22 mouse cellular contexts compared by ENCODE assay signal in the genomic region with DNA sequence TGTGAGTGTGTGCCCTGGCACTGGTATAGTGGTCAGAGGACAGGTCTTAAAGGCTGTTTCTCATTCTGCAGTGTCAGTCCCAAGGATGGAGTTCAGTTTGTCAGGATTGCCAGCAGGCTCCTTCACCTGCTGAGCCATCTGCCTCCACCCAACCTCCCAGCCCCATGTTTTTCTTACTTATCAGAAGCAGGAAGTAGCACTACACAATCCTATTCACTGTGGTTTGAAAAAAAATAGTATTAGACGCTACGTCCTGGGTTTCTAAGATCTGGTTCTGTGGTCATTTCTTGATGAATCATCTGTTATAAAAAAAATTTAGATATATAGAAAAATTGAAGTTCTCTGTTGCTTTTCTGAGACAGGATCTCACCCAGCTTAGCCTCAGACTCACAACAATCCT. TPM values are rescaled to one million over a fixed set of nuclear protein-coding genes. Genes with fewer than 3 reads are reported as not detected.
A peak's percentile ranks its signal among the peaks of the same experiment; 100 is the strongest.
DNase-seq lines count a peak whose midpoint lies in the region; ATAC-seq and TF ChIP-seq lines count a peak whose summit lies in the region.
"Had no signal": no experiment of that assay in that cellular context is flagged by ENCODE, and none has a peak within 500 bp of the region (broad histone marks: within the 10 kb centered on the region; RNA-seq: fewer than 3 reads in every experiment).

No protein-coding gene starts in this region.

- H3K9me3 ChIP-seq in MEL (replicated peaks; ENCODE audit: insufficient read depth, low read length), result no peaks in the 10 kb centered on the region
- no peaks in the 10 kb centered on the region for H3K9me3 ChIP-seq in forebrain, embryonic 12.5 days
- H3K9me3 ChIP-seq: hindbrain, embryonic 12.5 days; midbrain, embryonic 13.5 days had no signal

- H3K79me2 ChIP-seq in C2C12 (ENCODE audit: control insufficient read depth, insufficient read depth) (peaks cover 63% of the 10 kb centered on the region), MEL (ENCODE audit: control insufficient read depth, insufficient read depth, low read length, poor library complexity) (peaks cover 2% of the 10 kb centered on the region; the same call in 1 of the 2 replicates)

- no peak overlapping the region for H3K27ac ChIP-seq in MEL (ENCODE audit: control insufficient read depth, low read depth, low read length)
- no peak overlapping the region for H3K27ac ChIP-seq in forebrain, embryonic 12.5 days
- H3K27ac ChIP-seq: hindbrain, embryonic 12.5 days; left cerebral cortex, adult 2 months; midbrain, embryonic 13.5 days had no signal

- TF ChIP-seq POLR2A in MEL (IDR thresholded peaks at IDR 0.05; ENCODE audit: control insufficient read depth in 1 of 2, insufficient read depth in 1 of 2, low read depth in 1 of 2, low read length in 2 of 2, poor library complexity in 1 of 2), result no peak

- DNase-seq in MEL (ENCODE audit: low read depth, low spot score), result peak; percentile 57
- DNase-seq in naive thymus-derived CD4-positive, alpha-beta T cell, adult 2 months (ENCODE audit: low read depth), result peak; percentile 6
- no peak for DNase-seq in urinary bladder, postnatal 14 days (ENCODE audit: low spot score)
- no peak for DNase-seq in gastrocnemius, adult 18-20 months (ENCODE audit: low spot score)
- no peak for DNase-seq in heart, adult 11 months
- DNase-seq: adrenal gland, postnatal 36 days; cerebellum, adult 8-10 months; gastrocnemius, postnatal 14 days; heart, postnatal 10 days; kidney, adult 2 months; kidney, postnatal 14 days; lung, adult 2 months; thymus, postnatal 25 days had no signal

- H3K4me3 ChIP-seq in C2C12 (ENCODE audit: insufficient read depth, poor library complexity, severe bottlenecking) (no peak overlapping the region), MEL (ENCODE audit: control insufficient read depth in 1 of 2, insufficient read depth in 1 of 2, low read depth in 2 of 2, low read length in 2 of 2) (no peak overlapping the region)
- H3K4me3 ChIP-seq in forebrain, embryonic 12.5 days (replicated peaks), result no peak overlapping the region
- H3K4me3 ChIP-seq: hindbrain, embryonic 12.5 days; left cerebral cortex, adult 2 months; midbrain, embryonic 13.5 days had no signal

- H3K4me1 ChIP-seq in MEL (ENCODE audit: control insufficient read depth in 1 of 2, insufficient read depth in 2 of 2, low read length in 2 of 2), result peaks cover 3 to 13% of the 10 kb centered on the region in 2 experiments
- H3K4me1 ChIP-seq in forebrain, embryonic 12.5 days, result peaks cover 10% of the 10 kb centered on the region

- no peak overlapping the region for H3K4me2 ChIP-seq in forebrain, embryonic 12.5 days
- H3K4me2 ChIP-seq: heart, embryonic 11.5 days; hindbrain, embryonic 12.5 days; liver, embryonic 11.5 days; midbrain, embryonic 13.5 days had no signal

- 95% methylated on average over 2 of the region's 2 CpGs for WGBS in forebrain, embryonic 12.5 days

- no peak for TF ChIP-seq RAD21 in MEL (IDR thresholded peaks at IDR 0.05; ENCODE audit: low read depth, low read length)

- H3K36me3 ChIP-seq in C2C12 (ENCODE audit: control insufficient read depth, insufficient read depth) (peaks cover 15% of the 10 kb centered on the region), MEL (ENCODE audit: control insufficient read depth in 1 of 2, insufficient read depth in 2 of 2, low read length in 2 of 2) (peaks cover 2 to 8% of the 10 kb centered on the region in 2 experiments; a peak in 3 of 4 replicates)
- peaks cover 12% of the 10 kb centered on the region; the same call in 1 of the 2 replicates for H3K36me3 ChIP-seq in forebrain, embryonic 12.5 days (replicated peaks)

- no peak overlapping the region for H3K9ac ChIP-seq in MEL (ENCODE audit: control insufficient read depth, low read depth, low read length, poor library complexity, severe bottlenecking)
- no peak overlapping the region for H3K9ac ChIP-seq in forebrain, embryonic 12.5 days
- H3K9ac ChIP-seq: hindbrain, embryonic 12.5 days; midbrain, embryonic 13.5 days had no signal

- peak; percentile 34 to 50; a peak in 2 of 4 replicates for TF ChIP-seq EP300 in MEL (IDR thresholded peaks at IDR 0.05; ENCODE audit: low read depth in 1 of 2, low read length in 2 of 2)

- no peak overlapping the region for H3ac ChIP-seq in C2C12 (ENCODE audit: control insufficient read depth, insufficient read length, low read depth)

- TF ChIP-seq CTCF in C2C12 (IDR thresholded peaks at IDR 0.05; ENCODE audit: control insufficient read depth, insufficient read depth, insufficient read length), result no peak
- no peak for TF ChIP-seq CTCF in MEL (IDR thresholded peaks at IDR 0.05 in 2 of 3, conservative IDR thresholded peaks at IDR 0.05 in 1 of 3; ENCODE audit: control insufficient read depth in 1 of 3, insufficient read depth in 1 of 3, low read depth in 2 of 3, low read length in 3 of 3, poor library complexity in 1 of 3, severe bottlenecking in 1 of 3)

- peaks cover 34% of the 10 kb centered on the region for H3K79me3 ChIP-seq in C2C12 (ENCODE audit: low read depth)

- ATAC-seq in hematopoietic stem cell, adult 5-6 weeks (replicated peaks in 1 of 2; ENCODE audit: insufficient read depth in 1 of 2, low FRiP score in 2 of 2, low TSS enrichment in 1 of 2, low read depth in 1 of 2, poor library complexity in 2 of 2, severe bottlenecking in 2 of 2), result peak; percentile 53 to 64
- no peak for ATAC-seq in forebrain, embryonic 12.5 days (ENCODE audit: low FRiP score)
- ATAC-seq: forebrain, embryonic 14.5 days; midbrain, embryonic 13.5 days had no signal

- no peaks in the 10 kb centered on the region for H3K27me3 ChIP-seq in C2C12 (ENCODE audit: control insufficient read depth, insufficient read depth, insufficient read length)
- no peaks in the 10 kb centered on the region for H3K27me3 ChIP-seq in MEL (ENCODE audit: control insufficient read depth in 1 of 2, insufficient read depth in 2 of 2, low read length in 2 of 2)
- H3K27me3 ChIP-seq in forebrain, embryonic 12.5 days, result no peaks in the 10 kb centered on the region
- H3K27me3 ChIP-seq: hindbrain, embryonic 12.5 days; midbrain, embryonic 13.5 days had no signal

TF ChIP-seq in C2C12, 6 proteins besides CTCF, POLR2A, EP300 and RAD21:
- TF ChIP-seq MYOD1 (IDR thresholded peaks at IDR 0.05; ENCODE audit: control insufficient read depth, insufficient read length, low read depth) (peak; percentile 6), USF1 (IDR thresholded peaks at IDR 0.05; ENCODE audit: low read depth) (no peak), FOSL1 (IDR thresholded peaks at IDR 0.05; ENCODE audit: insufficient read depth, low read length, poor library complexity, severe bottlenecking) (no peak), MYOG (IDR thresholded peaks at IDR 0.05; ENCODE audit: control insufficient read depth, extremely low read depth, insufficient read length) (no peak)

TF ChIP-seq in MEL, 35 proteins besides CTCF, POLR2A, EP300 and RAD21:
- TF ChIP-seq E2F4 (IDR thresholded peaks at IDR 0.05; ENCODE audit: borderline replicate concordance, low read depth, low read length) (no peak), MXI1 (IDR thresholded peaks at IDR 0.05; ENCODE audit: low read depth, low read length) (no peak), NRF1 (IDR thresholded peaks at IDR 0.05; ENCODE audit: insufficient read depth, low read depth, low read length, poor library complexity, severe bottlenecking) (no peak), ZC3H11A (IDR thresholded peaks at IDR 0.05; ENCODE audit: low read depth, low read length) (no peak), ELF1 (IDR thresholded peaks at IDR 0.05; ENCODE audit: low read depth, low read length) (peak; percentile 65), MYB (IDR thresholded peaks at IDR 0.05; ENCODE audit: low read depth, low read length) (no peak), RCOR1 (IDR thresholded peaks at IDR 0.05; ENCODE audit: low read depth, low read length) (0 out of 2 replicates have a peak, but pooled peaks have one; percentile 44), POLR2AphosphoS5 (IDR thresholded peaks at IDR 0.05; ENCODE audit: borderline replicate concordance, low read depth, low read length) (no peak), POLR2AphosphoS2 (IDR thresholded peaks at IDR 0.05; ENCODE audit: low read length) (no peak), BHLHE40 (IDR thresholded peaks at IDR 0.05; ENCODE audit: borderline replicate concordance, low read depth, low read length) (no peak), GATA1 (IDR thresholded peaks at IDR 0.05; ENCODE audit: low read depth, low read length) (peak; percentile 31; the same call in 1 of the 2 replicates), UBTF (IDR thresholded peaks at IDR 0.05; ENCODE audit: borderline replicate concordance, insufficient read depth, low read depth, low read length) (no peak), ETS1 (IDR thresholded peaks at IDR 0.05; ENCODE audit: low read depth, low read length) (0 out of 2 replicates have a peak, but pooled peaks have one; percentile 25), USF1 (IDR thresholded peaks at IDR 0.05; ENCODE audit: low read depth, low read length) (no peak), ZNF384 (IDR thresholded peaks at IDR 0.05; ENCODE audit: low read depth, low read length) (peak; percentile 84), HCFC1 (IDR thresholded peaks at IDR 0.05; ENCODE audit: low read depth, low read length) (no peak)
TF ChIP-seq in MEL: peak in this region for 5.

RNA-seq across cellular contexts. Expression of a gene that starts 51.5 kb away (rescaled TPM):
- 31.6 TPM for polyA plus RNA-seq in C2C12 (2012; fragmentation: generic; extraction: Trizol)
- total RNA-seq in MEL (2012; rRNA removed), result 28.1 and 33.0 TPM in 2 replicates
- 10 to 100 TPM in 1 of 2 experiments, not detected in 1; 68.3 TPM for polyA plus RNA-seq in MEL (2012; ENCODE audit: insufficient read depth in 1 of 2, insufficient read length in 2 of 2, low read depth in 1 of 2, low replicate concordance in 2 of 2, missing spikeins in 1 of 2)
- total RNA-seq in hematopoietic stem cell, adult 5-6 weeks (2017), result 155 and 171 TPM in 2 replicates
- total RNA-seq in gastrocnemius, adult 18-20 months (2021), result 10 to 100 TPM; 14.8 to 18.9 TPM
- 130 and 138 TPM in 2 replicates for polyA plus RNA-seq in forebrain, embryonic 12.5 days (2016; fragmentation: Nextera tagmentation; extraction: Ambion mirVana)

Comparison
In these comparisons a context has a peak if more than half of its experiments do, and no peak if none do; other contexts are left out.
1. DNase-seq: peak in MEL (single experiment) and naive thymus-derived CD4-positive, alpha-beta T cell, adult 2 months (single experiment); none in urinary bladder, postnatal 14 days (single experiment), gastrocnemius, adult 18-20 months (single experiment) and heart, adult 11 months (single experiment).